Mouse (Mus musculus) CD8-positive naive resting alpha-beta T cell, adult 2 months (primary cell): ENCODE data around the gene Stoml1.
"Not testable (repeated sequence)": the region's sequence is repeated elsewhere in the genome, so short reads cannot be mapped to it uniquely, and the experiment has no call there.

ENCODE experiments used
- DNase-seq, 2 experiments: peaks; one replicate each; pipeline ENCODE4 v3.0.0; 2022; ENCODE audit warnings: low read depth in 2 of 2, low spot score in 2 of 2

Stoml1 gene

GRCm38 (mm10) chr9:58241780-58242485 lies 11.0 kb upstream of the Stoml1 start:
- no peak for DNase-seq

GRCm38 (mm10) chr9:58242696-58243095 lies 10.3 kb upstream of the Stoml1 start:
- no peak for DNase-seq

GRCm38 (mm10) chr9:58243696-58244095 lies 9.3 kb upstream of the Stoml1 start:
- DNase-seq = no peak

GRCm38 (mm10) chr9:58246083-58246591 lies 6.8 kb upstream of the Stoml1 start:
- no peak for DNase-seq

GRCm38 (mm10) chr9:58247064-58247759 lies 5.8 kb upstream of the Stoml1 start:
- DNase-seq = peak; percentile 71 to 77

- DNase-seq = no peak
Measured at GRCm38 (mm10) chr9:58248746-58249413, 4.1 kb upstream of the Stoml1 start.

- peak; percentile 49 to 60 for DNase-seq
Measured at GRCm38 (mm10) chr9:58249592-58250192, 3.3 kb upstream of the Stoml1 start, which contains the start of gene Pml. Pml (minus strand) TSS chr9:58249786.

- no peak for DNase-seq
Measured at GRCm38 (mm10) chr9:58250322-58250721, 2.6 kb upstream of the Stoml1 start.

GRCm38 (mm10) chr9:58250730-58251129 lies 2.2 kb upstream of the Stoml1 start:
- DNase-seq = not testable (repeated sequence)

GRCm38 (mm10) chr9:58253805-58254122 lies 800 bp downstream of the Stoml1 start:
- DNase-seq = not testable (repeated sequence)

- DNase-seq = no peak
Measured at GRCm38 (mm10) chr9:58255105-58255504, 2.1 kb downstream of the Stoml1 start.

GRCm38 (mm10) chr9:58255704-58256685 lies 3.0 kb downstream of the Stoml1 start:
- DNase-seq = no peak

- no peak for DNase-seq
Measured at GRCm38 (mm10) chr9:58262507-58262906, 9.5 kb downstream of the Stoml1 start.

GRCm38 (mm10) chr9:58265368-58265767 lies 12.4 kb downstream of the Stoml1 start:
- no peak for DNase-seq

- no peak for DNase-seq
Measured at GRCm38 (mm10) chr9:58266571-58267011, 13.6 kb downstream of the Stoml1 start.

- no peak for DNase-seq
Measured at GRCm38 (mm10) chr9:58267046-58267445, 14.1 kb downstream of the Stoml1 start.

- peak; percentile 65 to 71 for DNase-seq
Measured at GRCm38 (mm10) chr9:58268384-58269313, 15.7 kb downstream of the Stoml1 start.

GRCm38 (mm10) chr9:58270081-58270480 lies 17.1 kb downstream of the Stoml1 start:
- no peak for DNase-seq

GRCm38 (mm10) chr9:58271109-58271508 lies 18.1 kb downstream of the Stoml1 start:
- DNase-seq = peak; percentile 51 to 60
